Comparison of ENCODE assay signal across 19 mouse cellular contexts in the genomic region with DNA sequence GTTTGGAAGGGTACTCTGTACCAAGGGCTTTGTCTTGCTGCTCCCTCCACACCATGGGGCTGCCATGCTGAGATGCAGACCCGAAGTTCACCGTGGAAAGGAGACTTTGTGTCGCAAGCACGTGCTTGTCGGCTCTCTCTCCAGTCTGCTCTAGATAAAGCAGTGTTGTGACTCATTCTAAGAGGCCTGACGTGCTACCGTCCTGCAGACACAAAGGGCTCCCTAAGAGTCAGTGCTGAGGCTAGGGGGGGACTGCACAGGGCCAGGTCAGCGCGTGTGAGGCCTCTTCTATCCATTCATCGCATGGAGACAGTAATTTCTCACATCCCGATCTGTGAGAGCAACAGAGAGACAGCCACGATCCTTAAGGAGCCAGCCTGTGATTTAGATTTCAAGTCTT.
DNase-seq lines count a peak whose midpoint lies in the region; ATAC-seq and TF ChIP-seq lines count a peak whose summit lies in the region.
"Had no signal": no experiment of that assay in that cellular context is flagged by ENCODE, and none has a peak within 500 bp of the region (broad histone marks: within the 10 kb centered on the region; RNA-seq: fewer than 3 reads in every experiment).

No protein-coding gene starts in this region.

- peak; percentile 58; the same call in 1 of the 2 replicates for ATAC-seq in heart, postnatal 0 days (ENCODE audit: insufficient read depth, low read depth)
- ATAC-seq in midbrain, embryonic 13.5 days, result peak; percentile 45; the same call in 1 of the 2 replicates
- ATAC-seq in midbrain, postnatal 0 days (ENCODE audit: low FRiP score), result no peak
- ATAC-seq: forebrain, embryonic 16.5 days; liver, embryonic 12.5 days; Patski had no signal

- no peak for TF ChIP-seq EP300 in heart, postnatal 0 days (IDR thresholded peaks at IDR 0.05; ENCODE audit: low read depth)

- H3K4me2 ChIP-seq in heart, postnatal 0 days (ENCODE audit: low read depth, low read length), result no peak overlapping the region
- H3K4me2 ChIP-seq in midbrain, embryonic 13.5 days (replicated peaks), result no peak overlapping the region
- H3K4me2 ChIP-seq in midbrain, postnatal 0 days (ENCODE audit: low read depth, low read length, poor library complexity, severe bottlenecking), result no peak overlapping the region
- H3K4me2 ChIP-seq: liver, embryonic 12.5 days had no signal

- no peaks in the 10 kb centered on the region for H3K4me1 ChIP-seq in heart, postnatal 0 days (ENCODE audit: control insufficient read depth, insufficient read depth)
- H3K4me1 ChIP-seq in midbrain, embryonic 13.5 days (replicated peaks), result 0 out of 2 replicates have a peak, but pooled peaks cover 3% of the 10 kb centered on the region
- no peaks in the 10 kb centered on the region for H3K4me1 ChIP-seq in midbrain, postnatal 0 days (ENCODE audit: insufficient read depth, low read length)
- H3K4me1 ChIP-seq in olfactory bulb, adult 2 months (ENCODE audit: control insufficient read depth, insufficient read depth, low read length), result peaks cover 24% of the 10 kb centered on the region
- H3K4me1 ChIP-seq: limb, embryonic 10.5 days; liver, embryonic 12.5 days had no signal

- H3K27ac ChIP-seq in heart, postnatal 0 days (ENCODE audit: low read depth), result no peak overlapping the region
- no peak overlapping the region for H3K27ac ChIP-seq in midbrain, embryonic 13.5 days
- no peak overlapping the region for H3K27ac ChIP-seq in midbrain, postnatal 0 days (ENCODE audit: low read depth, low read length)
- peak overlapping the region; percentile 60 for H3K27ac ChIP-seq in olfactory bulb, adult 2 months (ENCODE audit: insufficient read depth, low read depth, low read length)
- H3K27ac ChIP-seq: limb, embryonic 10.5 days; liver, embryonic 12.5 days; stomach, postnatal 0 days had no signal

- H3K27me3 ChIP-seq in heart, postnatal 0 days (ENCODE audit: control insufficient read depth, insufficient read depth, low read length), result no peaks in the 10 kb centered on the region
- H3K27me3 ChIP-seq in midbrain, embryonic 13.5 days, result no peaks in the 10 kb centered on the region
- H3K27me3 ChIP-seq in midbrain, postnatal 0 days (ENCODE audit: insufficient read depth, low read length), result no peaks in the 10 kb centered on the region
- H3K27me3 ChIP-seq: liver, embryonic 12.5 days; Patski had no signal

- peak; percentile 45 for DNase-seq in adrenal gland, postnatal 14 days
- DNase-seq in adrenal gland, postnatal 25 days, result no peak
- no peak for DNase-seq in heart, postnatal 0 days (ENCODE audit: low spot score)
- no peak for DNase-seq in heart, adult 18-20 months
- DNase-seq in midbrain, postnatal 0 days (ENCODE audit: low spot score), result no peak
- DNase-seq in cerebellum, adult 8-10 months, result no peak
- DNase-seq: cerebellum, adult 18-20 months; gastrocnemius, postnatal 10 days; kidney, adult 18-20 months; kidney, postnatal 36 days; right cerebral cortex, postnatal 14 days; thymus, postnatal 36 days had no signal

- WGBS in heart, postnatal 0 days, result 35% methylated on average over 12 of the region's 12 CpGs
- 49% methylated on average over 12 of the region's 12 CpGs for WGBS in midbrain, embryonic 13.5 days
- WGBS in midbrain, postnatal 0 days, result 43% methylated on average over 12 of the region's 12 CpGs
- WGBS in olfactory bulb, adult 2 months, result 32% methylated on average over 12 of the region's 12 CpGs

- TF ChIP-seq CTCF in heart, postnatal 0 days (IDR thresholded peaks at IDR 0.05; ENCODE audit: low read depth), result no peak
- no peak for TF ChIP-seq CTCF in midbrain, postnatal 0 days (IDR thresholded peaks at IDR 0.05)
- no peak for TF ChIP-seq CTCF in olfactory bulb, adult 2 months (IDR thresholded peaks at IDR 0.05; ENCODE audit: insufficient read depth, low read depth, low read length)

- TF ChIP-seq POLR2A in olfactory bulb, adult 2 months (IDR thresholded peaks at IDR 0.05; ENCODE audit: insufficient read depth, low read depth, low read length), result no peak

- H3K4me3 ChIP-seq in heart, postnatal 0 days (ENCODE audit: low read depth, low read length), result no peak overlapping the region
- H3K4me3 ChIP-seq in midbrain, embryonic 13.5 days (replicated peaks), result no peak overlapping the region
- H3K4me3 ChIP-seq in midbrain, postnatal 0 days (ENCODE audit: low read depth, low read length), result no peak overlapping the region
- H3K4me3 ChIP-seq in olfactory bulb, adult 2 months (ENCODE audit: insufficient read depth, low read depth, low read length), result no peak overlapping the region
- H3K4me3 ChIP-seq: limb, embryonic 10.5 days; liver, embryonic 12.5 days had no signal

- no peaks in the 10 kb centered on the region for H3K9me3 ChIP-seq in heart, postnatal 0 days (replicated peaks; ENCODE audit: control insufficient read depth, low read length)
- H3K9me3 ChIP-seq in midbrain, embryonic 13.5 days, result no peaks in the 10 kb centered on the region
- no peaks in the 10 kb centered on the region for H3K9me3 ChIP-seq in midbrain, postnatal 0 days (ENCODE audit: low read length)
- H3K9me3 ChIP-seq: limb, embryonic 10.5 days; liver, embryonic 12.5 days had no signal

- no peak overlapping the region for H3K9ac ChIP-seq in heart, postnatal 0 days (replicated peaks; ENCODE audit: low read depth, low read length)
- no peak overlapping the region for H3K9ac ChIP-seq in midbrain, embryonic 13.5 days (replicated peaks)
- H3K9ac ChIP-seq in midbrain, postnatal 0 days (replicated peaks; ENCODE audit: low read length, poor library complexity, severe bottlenecking), result no peak overlapping the region
- H3K9ac ChIP-seq: liver, embryonic 12.5 days had no signal

- H3K36me3 ChIP-seq in heart, postnatal 0 days (replicated peaks; ENCODE audit: control insufficient read depth, insufficient read depth, low read length), result peaks cover 93% of the 10 kb centered on the region
- H3K36me3 ChIP-seq in midbrain, embryonic 13.5 days, result peaks cover 94% of the 10 kb centered on the region
- H3K36me3 ChIP-seq in midbrain, postnatal 0 days (ENCODE audit: insufficient read depth, low read length), result peaks cover 74% of the 10 kb centered on the region
